Mouse (Mus musculus) forebrain, embryonic 12.5 days (tissue): Measurements from ENCODE around the gene Ccdc105. TPM values are rescaled to one million over a fixed set of nuclear protein-coding genes. Genes with fewer than 3 reads are reported as not detected.
A peak's percentile ranks its signal among the peaks of the same experiment; 100 is the strongest.

Experiments
- ATAC-seq: fragments of 200-750 bp; cut with Nextera tagmentation; 2 replicates; pipeline ENCODE4 v1.8.0; 2017; ENCODE audit warnings: moderate TSS enrichment; ENCODE audit not compliant: low FRiP score
- H3K27ac ChIP-seq: fragments of 300-500 bp; sonication (generic); 2 replicates; pipeline ENCODE4 v1.5.1; 2016; ENCODE audit warnings: mild to moderate bottlenecking
- H3K27me3 ChIP-seq: fragments of 300-500 bp; sonication (generic); 2 replicates; pipeline ENCODE4 v1.6.1; 2016; ENCODE audit warnings: mild to moderate bottlenecking
- H3K36me3 ChIP-seq: fragments of 300-500 bp; sonication (generic); replicated peaks from 2 replicates; pipeline ENCODE4 v1.6.1; 2016; ENCODE audit warnings: mild to moderate bottlenecking
- H3K4me1 ChIP-seq: fragments of 300-500 bp; sonication (generic); 2 replicates; pipeline ENCODE4 v1.6.1; 2016
- H3K4me2 ChIP-seq: fragments of 300-500 bp; sonication (generic); 2 replicates; pipeline ENCODE4 v1.6.1; 2016; ENCODE audit warnings: mild to moderate bottlenecking, moderate library complexity
- H3K4me3 ChIP-seq: fragments of 300-500 bp; sonication (generic); replicated peaks from 2 replicates; pipeline ENCODE4 v1.5.1; 2016; ENCODE audit warnings: mild to moderate bottlenecking
- H3K9ac ChIP-seq: fragments of 300-500 bp; sonication (generic); 2 replicates; pipeline ENCODE4 v1.6.1; 2016; ENCODE audit warnings: mild to moderate bottlenecking
- H3K9me3 ChIP-seq: fragments of 300-500 bp; sonication (generic); 2 replicates; pipeline ENCODE4 v1.6.1; 2016
- WGBS: fragments of 180-500 bp; shearing (Covaris S2); methylation state at CpG from one replicate; pipeline ENCODE4 v1.1.7; 2016; 5-methylcytosine and 5-hydroxymethylcytosine counted together
- polyA plus RNA-seq: library from polyadenylated mRNA; unstranded; fragments of >200 nt; fragmentation: Nextera tagmentation; extraction: Ambion mirVana; gene quantifications from 2 replicates; pipeline ENCODE4 v1.2.1, GENCODE M21; 2016

Ccdc105 gene
- 0.13 and 0.44 TPM in 2 replicates for polyA plus RNA-seq

DNA sequence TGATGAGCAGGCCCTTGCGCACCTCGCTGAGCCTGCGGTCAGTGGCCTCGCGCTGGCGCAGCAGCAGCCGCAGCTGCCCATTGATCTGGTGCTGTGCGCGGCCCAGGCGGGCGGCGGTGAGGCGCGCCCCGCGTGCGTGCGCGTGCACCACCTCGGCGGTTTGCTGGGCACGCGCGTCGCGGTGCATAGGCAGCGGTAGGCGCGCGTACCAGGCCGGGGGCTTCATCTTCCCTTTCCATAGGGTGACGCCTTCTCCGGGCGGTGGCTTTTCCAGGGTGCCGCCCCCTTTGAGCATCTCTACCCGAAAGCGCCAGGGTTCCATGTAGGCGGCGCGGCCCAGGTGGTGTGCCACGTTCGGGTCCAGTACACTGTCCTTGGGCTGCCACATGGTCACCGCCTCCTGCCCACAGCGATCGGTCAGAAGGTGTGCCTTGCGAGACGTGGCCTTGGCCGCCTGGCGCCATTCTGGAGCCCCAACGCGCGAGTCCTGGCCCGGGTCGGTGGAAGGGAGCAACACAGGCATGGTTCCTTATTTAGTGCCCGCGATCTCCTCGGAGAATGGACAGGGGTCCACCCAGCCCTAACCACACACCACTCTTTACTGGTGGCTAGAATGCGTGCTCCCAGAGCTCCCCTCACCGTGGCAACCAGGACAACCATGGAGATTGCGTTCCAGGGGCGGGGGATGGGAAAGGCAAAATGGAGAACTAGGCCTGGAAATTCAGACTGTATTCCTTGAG is at the start of gene Ccdc105:
TSS of gene Ccdc105 (minus strand) at position 614 of the 740 bp plus-strand sequence.
- Histone ChIP-seq H3K4me2 (peak within 1 kb of the TSS; percentile 67), H3K27ac (peak within 1 kb of the TSS; percentile 79), H3K36me3 (no peaks in the 10 kb centered on the region), H3K27me3 (0 out of 2 replicates have a peak, but pooled peaks cover 7% of the 10 kb centered on the region), H3K9ac (peak within 1 kb of the TSS; percentile 64), H3K4me1 (peaks cover 9% of the 10 kb centered on the region), H3K4me3 (peak within 1 kb of the TSS; percentile 55), H3K9me3 (no peaks in the 10 kb centered on the region)
- under 1% methylated on average over 61 of the region's 61 CpGs for WGBS
- ATAC-seq = peak; percentile 94

DNA sequence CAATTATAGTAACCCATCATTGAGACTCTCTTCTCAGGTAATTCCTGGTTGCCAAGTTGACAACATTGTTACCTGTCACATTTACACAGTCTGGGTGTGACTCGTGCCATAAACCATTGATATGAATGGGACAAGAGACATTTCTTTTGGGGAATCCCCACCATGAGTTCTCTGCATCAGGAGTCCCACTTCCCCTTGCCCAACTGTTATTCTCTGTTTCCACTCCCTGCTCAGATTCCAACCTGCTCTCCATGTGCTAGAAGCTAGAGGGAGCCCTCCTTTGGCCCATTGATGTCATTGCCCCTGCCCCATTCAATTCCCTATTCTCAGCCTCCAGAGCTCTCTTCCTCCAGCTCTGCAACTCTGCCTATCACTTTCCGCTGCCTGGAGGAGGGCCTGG is 48.6 kb upstream of the Ccdc105 start:
- H3K36me3 ChIP-seq = no peaks in the 10 kb centered on the region
- WGBS = 79% methylated on average over 2 of the region's 2 CpGs
- H3K27me3 ChIP-seq = no peaks in the 10 kb centered on the region
- no peak for ATAC-seq
- H3K4me3 ChIP-seq = no peak overlapping the region
- H3K4me1 ChIP-seq = no peaks in the 10 kb centered on the region
- H3K4me2 ChIP-seq = no peak overlapping the region
- H3K9ac ChIP-seq = no peak overlapping the region
- H3K27ac ChIP-seq = no peak overlapping the region
- no peaks in the 10 kb centered on the region for H3K9me3 ChIP-seq

- H3K36me3 ChIP-seq = no peaks in the 10 kb centered on the region
- WGBS = 28% methylated on average over 1 of the region's 1 CpGs
- H3K4me2 ChIP-seq = no peak overlapping the region
- ATAC-seq = no peak
- H3K9me3 ChIP-seq = no peaks in the 10 kb centered on the region
- H3K27ac ChIP-seq = no peak overlapping the region
- no peak overlapping the region for H3K9ac ChIP-seq
- H3K27me3 ChIP-seq = no peaks in the 10 kb centered on the region
- peaks cover 4% of the 10 kb centered on the region; the same call in 1 of the 2 replicates for H3K4me1 ChIP-seq
- no peak overlapping the region for H3K4me3 ChIP-seq
These were observed 37.7 kb upstream of the Ccdc105 start for GRCm38 (mm10) chr10:78790561-78790960.

- ATAC-seq = peak; percentile 94
- no peaks in the 10 kb centered on the region for H3K9me3 ChIP-seq
- H3K9ac ChIP-seq = peak overlapping the region; percentile 55
- H3K4me1 ChIP-seq = peaks cover 4% of the 10 kb centered on the region; the same call in 1 of the 2 replicates
- H3K4me2 ChIP-seq = peak overlapping the region; percentile 55
- H3K27me3 ChIP-seq = no peaks in the 10 kb centered on the region
- H3K27ac ChIP-seq = peak overlapping the region; percentile 48; the same call in 1 of the 2 replicates
- H3K36me3 ChIP-seq = no peaks in the 10 kb centered on the region
- 4% methylated on average over 22 of the region's 22 CpGs for WGBS
- peak overlapping the region; percentile 38 for H3K4me3 ChIP-seq
These were observed 34.8 kb upstream of the Ccdc105 start for GRCm38 (mm10) chr10:78787566-78788087.

DNA sequence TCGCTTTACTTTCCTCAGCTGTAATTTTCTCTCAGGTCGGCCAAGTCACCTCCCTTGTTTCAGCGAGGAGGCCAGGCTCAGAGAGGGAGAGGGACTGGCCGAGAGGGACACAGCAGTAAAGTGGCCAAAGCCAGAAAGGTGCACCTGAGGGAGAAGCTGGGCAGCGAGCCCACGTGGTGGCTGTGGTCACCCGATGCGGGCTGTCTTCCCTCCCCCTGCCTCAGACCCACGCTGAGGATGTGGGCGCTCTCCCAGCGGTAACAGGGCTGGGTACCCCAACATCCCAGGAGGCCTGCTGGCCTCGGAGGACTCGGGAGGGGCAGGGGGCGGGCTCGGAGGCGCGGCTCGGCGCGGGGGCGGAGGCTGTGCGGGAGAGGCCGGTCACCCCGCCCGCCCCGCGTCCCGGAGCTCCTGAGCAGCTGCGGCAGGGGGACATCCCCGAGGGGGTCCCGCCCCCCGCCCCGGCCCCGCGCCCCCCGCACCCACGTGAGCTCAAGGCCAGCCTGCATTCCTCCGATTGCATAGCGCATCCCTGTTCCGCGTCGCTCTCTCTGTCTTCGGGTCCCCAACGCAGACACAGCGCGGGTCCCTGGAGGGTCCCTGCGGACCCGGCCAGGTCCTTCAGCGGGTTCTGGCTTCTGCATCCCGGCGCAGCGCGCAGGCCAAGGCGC is 27.3 kb upstream of the Ccdc105 start, which contains the start of gene Slc1a6:
TSS of gene Slc1a6 (plus strand) at position 516 of the 671 bp plus-strand sequence.
- Histone ChIP-seq H3K4me1 (peaks cover 13% of the 10 kb centered on the region), H3K9ac (peak within 1 kb of the TSS; percentile 78), H3K4me3 (peak within 1 kb of the TSS; percentile 67), H3K4me2 (peak within 1 kb of the TSS; percentile 98), H3K9me3 (no peaks in the 10 kb centered on the region), H3K27ac (no peak within 1 kb of the TSS), H3K27me3 (no peaks in the 10 kb centered on the region), H3K36me3 (no peaks in the 10 kb centered on the region)
- WGBS = under 1% methylated on average over 25 of the region's 54 CpGs
- peak; percentile 80 for ATAC-seq

- Histone ChIP-seq H3K36me3 (no peaks in the 10 kb centered on the region), H3K9ac (peak overlapping the region; percentile 78; the same call in 1 of the 2 replicates), H3K27me3 (no peaks in the 10 kb centered on the region), H3K4me1 (peaks cover 13% of the 10 kb centered on the region), H3K27ac (no peak overlapping the region), H3K9me3 (no peaks in the 10 kb centered on the region), H3K4me3 (peak overlapping the region; percentile 67), H3K4me2 (peak overlapping the region; percentile 98)
- WGBS = 64% methylated on average over 9 of the region's 9 CpGs
- 0 out of 2 replicates have a peak, but pooled peaks have one; percentile 2 for ATAC-seq
These were observed 26.7 kb upstream of the Ccdc105 start for GRCm38 (mm10) chr10:78779527-78779926.

GRCm38 (mm10) chr10:78775830-78776229 is 23.0 kb upstream of the Ccdc105 start:
- Histone ChIP-seq H3K9me3 (no peaks in the 10 kb centered on the region), H3K27me3 (no peaks in the 10 kb centered on the region), H3K4me1 (peaks cover 11% of the 10 kb centered on the region), H3K9ac (no peak overlapping the region), H3K4me2 (no peak overlapping the region), H3K27ac (peak overlapping the region; percentile 42; the same call in 1 of the 2 replicates), H3K36me3 (no peaks in the 10 kb centered on the region), H3K4me3 (no peak overlapping the region)
- peak; percentile 37; the same call in 1 of the 2 replicates for ATAC-seq
- WGBS = 30% methylated on average over 4 of the region's 4 CpGs

DNA sequence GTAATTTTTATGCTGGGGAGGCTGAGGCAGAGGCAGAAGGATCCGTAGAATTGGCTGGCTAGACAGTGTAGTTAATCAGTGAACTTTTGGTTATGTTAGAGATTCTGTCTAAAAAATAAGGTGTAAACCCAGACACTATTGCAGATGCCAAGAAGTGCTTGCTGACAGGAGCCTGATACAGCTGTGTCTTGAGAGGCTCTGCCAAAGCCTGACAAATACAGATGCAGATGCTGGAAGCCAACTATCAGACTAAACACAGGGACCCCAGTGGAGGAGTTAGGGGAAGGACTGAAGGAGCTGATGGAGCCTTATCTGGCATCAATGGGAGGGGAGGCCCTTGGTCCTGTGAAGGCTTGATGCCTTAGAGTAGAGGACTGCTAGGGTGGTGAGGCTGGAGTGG is 12.7 kb upstream of the Ccdc105 start:
- Histone ChIP-seq H3K27ac (no peak overlapping the region), H3K9me3 (0 out of 2 replicates have a peak, but pooled peaks cover 5% of the 10 kb centered on the region), H3K9ac (no peak overlapping the region), H3K4me2 (no peak overlapping the region), H3K27me3 (no peaks in the 10 kb centered on the region), H3K4me1 (no peaks in the 10 kb centered on the region), H3K36me3 (no peaks in the 10 kb centered on the region), H3K4me3 (no peak overlapping the region)
- WGBS = 88% methylated on average over 1 of the region's 1 CpGs
- no peak for ATAC-seq

DNA sequence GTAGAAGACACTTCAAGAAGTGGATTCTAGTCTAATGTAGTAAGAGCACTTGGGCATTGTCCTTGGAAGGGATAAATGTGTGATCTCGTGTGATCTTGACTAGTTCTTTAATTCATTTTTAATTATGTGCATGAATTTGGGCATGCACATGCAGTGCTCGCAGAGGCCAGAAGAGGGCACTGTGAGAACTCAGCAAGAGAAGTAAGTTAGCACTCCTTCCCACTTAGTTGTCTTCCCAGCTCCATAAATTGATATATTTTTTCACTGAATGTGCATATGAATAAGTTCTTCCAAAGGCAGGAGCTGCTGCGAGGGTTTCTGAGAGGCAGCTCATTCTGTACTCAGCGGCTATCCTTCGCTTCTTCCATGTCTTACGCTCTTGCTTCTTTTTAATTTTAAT is 3.2 kb upstream of the Ccdc105 start:
- Histone ChIP-seq H3K27me3 (0 out of 2 replicates have a peak, but pooled peaks cover 3% of the 10 kb centered on the region), H3K9me3 (no peaks in the 10 kb centered on the region), H3K36me3 (no peaks in the 10 kb centered on the region), H3K27ac (no peak overlapping the region), H3K4me3 (no peak overlapping the region), H3K9ac (no peak overlapping the region), H3K4me2 (no peak overlapping the region), H3K4me1 (peaks cover 8% of the 10 kb centered on the region; the same call in 1 of the 2 replicates)
- no peak for ATAC-seq
- WGBS = 33% methylated on average over 6 of the region's 6 CpGs

GRCm38 (mm10) chr10:78748946-78749345 is 3.9 kb downstream of the Ccdc105 start:
- 0 out of 2 replicates have a peak, but pooled peaks cover 4% of the 10 kb centered on the region for H3K27me3 ChIP-seq
- no peak overlapping the region for H3K4me2 ChIP-seq
- no peaks in the 10 kb centered on the region for H3K9me3 ChIP-seq
- WGBS = 94% methylated on average over 6 of the region's 6 CpGs
- H3K36me3 ChIP-seq = no peaks in the 10 kb centered on the region
- ATAC-seq = no peak
- H3K4me3 ChIP-seq = no peak overlapping the region
- no peak overlapping the region for H3K9ac ChIP-seq
- H3K27ac ChIP-seq = no peak overlapping the region
- H3K4me1 ChIP-seq = peaks cover 17% of the 10 kb centered on the region

- Histone ChIP-seq H3K36me3 (no peaks in the 10 kb centered on the region), H3K4me1 (peaks cover 17% of the 10 kb centered on the region), H3K4me3 (no peak overlapping the region), H3K27me3 (0 out of 2 replicates have a peak, but pooled peaks cover 4% of the 10 kb centered on the region), H3K9ac (no peak overlapping the region), H3K4me2 (0 out of 2 replicates have a peak overlapping the region, but pooled peaks have one; percentile 63), H3K27ac (no peak overlapping the region), H3K9me3 (no peaks in the 10 kb centered on the region)
- no peak for ATAC-seq
- WGBS = 77% methylated on average over 13 of the region's 13 CpGs
These were observed 4.7 kb downstream of the Ccdc105 start for GRCm38 (mm10) chr10:78748161-78748560.
